Mouse (Mus musculus): ENCODE measurements around the gene Tmc7. TPM values are rescaled to one million over a fixed set of nuclear protein-coding genes. Genes with fewer than 3 reads are reported as not detected.

Gene Tmc7
- polyA plus RNA-seq, 1 experiment from 2014 or later = 6.3 TPM

GRCm38 (mm10) chr7:118491431-118492147, 92.9 kb downstream of the Tmc7 start, which contains the start of gene Itpripl2:
TSS of gene Itpripl2 (minus strand) at chr7:118491975.
- Histone ChIP-seq H3K9ac (peak within 1 kb of the TSS; percentile 73), H3K27ac (peak within 1 kb of the TSS; percentile 64), H3K4me1 (replicated peaks) (peaks cover 27% of the 10 kb centered on the region), H3K4me3 (peak within 1 kb of the TSS; percentile 51), H3K9me3 (no peaks in the 10 kb centered on the region), H3K36me3 (no peaks in the 10 kb centered on the region), H3K27me3 (peaks cover 66% of the 10 kb centered on the region), H3K4me2 (peak within 1 kb of the TSS; percentile 74)
- under 1% methylated on average over 54 of the region's 55 CpGs for WGBS
- ATAC-seq (ENCODE audit: low FRiP score) = peak; percentile 77

- peak overlapping the region; percentile 64 for H3K27ac ChIP-seq
- WGBS = 2% methylated on average over 67 of the region's 67 CpGs
Measured at GRCm38 (mm10) chr7:118490666-118491430, 93.7 kb downstream of the Tmc7 start.

GRCm38 (mm10) chr7:118489706-118490665, 94.5 kb downstream of the Tmc7 start:
- H3K36me3 ChIP-seq = no peaks in the 10 kb centered on the region
- H3K27ac ChIP-seq = no peak overlapping the region
- no peak overlapping the region for H3K9ac ChIP-seq
- WGBS = 12% methylated on average over 57 of the region's 57 CpGs
- peaks cover 27% of the 10 kb centered on the region for H3K4me1 ChIP-seq (replicated peaks)
- peak overlapping the region; percentile 74 for H3K4me2 ChIP-seq
- H3K9me3 ChIP-seq = no peaks in the 10 kb centered on the region
- H3K27me3 ChIP-seq = peaks cover 66% of the 10 kb centered on the region
- no peak; the same call in 1 of the 2 replicates for ATAC-seq (ENCODE audit: low FRiP score)
- peak overlapping the region; percentile 51 for H3K4me3 ChIP-seq

More at GRCm38 (mm10) chr7:118490666-118491430, 93.7 kb downstream of the Tmc7 start:
- H3K9me3 ChIP-seq = no peaks in the 10 kb centered on the region
- peaks cover 66% of the 10 kb centered on the region for H3K27me3 ChIP-seq
- peak overlapping the region; percentile 51 for H3K4me3 ChIP-seq
- H3K4me2 ChIP-seq = peak overlapping the region; percentile 74
- ATAC-seq (ENCODE audit: low FRiP score) = peak; percentile 37; the same call in 1 of the 2 replicates
- no peaks in the 10 kb centered on the region for H3K36me3 ChIP-seq
- peak overlapping the region; percentile 73 for H3K9ac ChIP-seq
- peaks cover 27% of the 10 kb centered on the region for H3K4me1 ChIP-seq (replicated peaks)

GRCm38 (mm10) chr7:118488060-118488664, 96.4 kb downstream of the Tmc7 start:
- peaks cover 56% of the 10 kb centered on the region for H3K27me3 ChIP-seq
- 27% methylated on average over 8 of the region's 8 CpGs for WGBS

GRCm38 (mm10) chr7:118486917-118487316, 97.6 kb downstream of the Tmc7 start:
- H3K4me3 ChIP-seq = no peak overlapping the region
- ATAC-seq (ENCODE audit: low FRiP score) = no peak

More at GRCm38 (mm10) chr7:118488060-118488664, 96.4 kb downstream of the Tmc7 start:
- Histone ChIP-seq H3K4me2 (no peak overlapping the region), H3K9ac (no peak overlapping the region), H3K4me1 (replicated peaks) (peaks cover 27% of the 10 kb centered on the region), H3K36me3 (no peaks in the 10 kb centered on the region), H3K27ac (no peak overlapping the region), H3K9me3 (no peaks in the 10 kb centered on the region), H3K4me3 (no peak overlapping the region)
- no peak for ATAC-seq (ENCODE audit: low FRiP score)

More at GRCm38 (mm10) chr7:118486917-118487316, 97.6 kb downstream of the Tmc7 start:
- WGBS = 66% methylated on average over 5 of the region's 5 CpGs
- Histone ChIP-seq H3K9me3 (no peaks in the 10 kb centered on the region), H3K27me3 (peaks cover 43% of the 10 kb centered on the region), H3K4me1 (replicated peaks) (peaks cover 25% of the 10 kb centered on the region), H3K27ac (no peak overlapping the region), H3K4me2 (no peak overlapping the region), H3K9ac (no peak overlapping the region), H3K36me3 (no peaks in the 10 kb centered on the region)

Other genes starting within 250 kb of the Tmc7 start
- 9.4 and 9.6 TPM in 2 replicates for gene Syt17, start 136.5 kb downstream of the Tmc7 start, polyA plus RNA-seq (2015; fragmentation: Nextera tagmentation; extraction: Ambion mirVana)
- gene Itpripl2, start 92.8 kb downstream of the Tmc7 start, polyA plus RNA-seq (2015; fragmentation: Nextera tagmentation; extraction: Ambion mirVana) = 1.1 and 1.2 TPM in 2 replicates
- 105 and 106 TPM in 2 replicates for gene Coq7, start 51.4 kb downstream of the Tmc7 start, polyA plus RNA-seq (2015; fragmentation: Nextera tagmentation; extraction: Ambion mirVana)
- gene Tmc5, start 12.6 kb upstream of the Tmc7 start, polyA plus RNA-seq (2015; fragmentation: Nextera tagmentation; extraction: Ambion mirVana) = 0.19 and 0.21 TPM in 2 replicates
- 168 TPM in 2 replicates for gene Gde1, start 121.0 kb upstream of the Tmc7 start, polyA plus RNA-seq (2015; fragmentation: Nextera tagmentation; extraction: Ambion mirVana)
- 28.1 and 32.5 TPM in 2 replicates for gene Ccp110, start 127.8 kb upstream of the Tmc7 start, polyA plus RNA-seq (2015; fragmentation: Nextera tagmentation; extraction: Ambion mirVana)
- 93.0 and 95.2 TPM in 2 replicates for gene Vps35l, start 155.5 kb upstream of the Tmc7 start, polyA plus RNA-seq (2015; fragmentation: Nextera tagmentation; extraction: Ambion mirVana)

All from hindbrain, embryonic 13.5 days (tissue).